Mouse (Mus musculus): Measurements from ENCODE around the gene Mllt1. TPM values are rescaled to one million over a fixed set of nuclear protein-coding genes. Genes with fewer than 3 reads are reported as not detected.

Gene Mllt1
- polyA plus RNA-seq, 1 experiment from 2014 or later = 100 TPM

GRCm38 (mm10) chr17:56843678-56844077 is 91.5 kb downstream of the Mllt1 start:
- WGBS = 84% methylated on average over 5 of the region's 5 CpGs
- Histone ChIP-seq H3K4me1 (no peaks in the 10 kb centered on the region), H3K9ac (no peak overlapping the region), H3K36me3 (no peaks in the 10 kb centered on the region), H3K27me3 (no peaks in the 10 kb centered on the region), H3K27ac (no peak overlapping the region), H3K4me3 (no peak overlapping the region), H3K4me2 (replicated peaks) (no peak overlapping the region), H3K9me3 (replicated peaks) (no peaks in the 10 kb centered on the region)
- no peak for ATAC-seq (ENCODE audit: low FRiP score)

Other genes with a start within 250 kb of the Mllt1 start
- gene Ndufa11, start 217.6 kb downstream of the Mllt1 start, polyA plus RNA-seq (2016; fragmentation: Nextera tagmentation; extraction: Ambion mirVana) = 323 and 382 TPM in 2 replicates
- gene Vmac, start 217.4 kb downstream of the Mllt1 start, polyA plus RNA-seq (2016; fragmentation: Nextera tagmentation; extraction: Ambion mirVana) = 15.3 and 18.1 TPM in 2 replicates
- gene Nrtn, start 177.9 kb downstream of the Mllt1 start, polyA plus RNA-seq (2016; fragmentation: Nextera tagmentation; extraction: Ambion mirVana) = 3.9 and 5.1 TPM in 2 replicates
- gene Dus3l, start 170.7 kb downstream of the Mllt1 start, polyA plus RNA-seq (2016; fragmentation: Nextera tagmentation; extraction: Ambion mirVana) = 46.8 and 47.6 TPM in 2 replicates
- gene Prr22, start 165.2 kb downstream of the Mllt1 start, polyA plus RNA-seq (2016; fragmentation: Nextera tagmentation; extraction: Ambion mirVana) = 1.3 and 1.7 TPM in 2 replicates
- gene Rfx2, start 104.4 kb downstream of the Mllt1 start, polyA plus RNA-seq (2016; fragmentation: Nextera tagmentation; extraction: Ambion mirVana) = 8.7 and 10.2 TPM in 2 replicates
- gene Acsbg2, start 61.0 kb downstream of the Mllt1 start, polyA plus RNA-seq (2016; fragmentation: Nextera tagmentation; extraction: Ambion mirVana) = not detected in 2 replicates
- gene 1700061G19Rik, start 59.9 kb downstream of the Mllt1 start, polyA plus RNA-seq (2016; fragmentation: Nextera tagmentation; extraction: Ambion mirVana) = 0.27 and 0.52 TPM in 2 replicates
- not detected in 2 replicates for gene Acer1, start 46.7 kb upstream of the Mllt1 start, polyA plus RNA-seq (2016; fragmentation: Nextera tagmentation; extraction: Ambion mirVana)
- gene Clpp, start 54.9 kb upstream of the Mllt1 start, polyA plus RNA-seq (2016; fragmentation: Nextera tagmentation; extraction: Ambion mirVana) = 121 and 136 TPM in 2 replicates
- gene Alkbh7, start 61.9 kb upstream of the Mllt1 start, polyA plus RNA-seq (2016; fragmentation: Nextera tagmentation; extraction: Ambion mirVana) = 32.8 and 34.6 TPM in 2 replicates
- 0.56 and 0.68 TPM in 2 replicates for gene Pspn, start 64.6 kb upstream of the Mllt1 start, polyA plus RNA-seq (2016; fragmentation: Nextera tagmentation; extraction: Ambion mirVana)
- 62.6 and 67.0 TPM in 2 replicates for gene Gtf2f1, start 75.9 kb upstream of the Mllt1 start, polyA plus RNA-seq (2016; fragmentation: Nextera tagmentation; extraction: Ambion mirVana)
- 0.52 TPM in 1 of 2 replicates, not detected in the other for gene Gm17949, start 76.1 kb upstream of the Mllt1 start, polyA plus RNA-seq (2016; fragmentation: Nextera tagmentation; extraction: Ambion mirVana)
- 63.4 and 66.5 TPM in 2 replicates for gene Khsrp, start 96.1 kb upstream of the Mllt1 start, polyA plus RNA-seq (2016; fragmentation: Nextera tagmentation; extraction: Ambion mirVana)
- gene Slc25a41, start 106.2 kb upstream of the Mllt1 start, polyA plus RNA-seq (2016; fragmentation: Nextera tagmentation; extraction: Ambion mirVana) = not detected in 2 replicates
- 2.7 and 3.8 TPM in 2 replicates for gene Crb3, start 123.7 kb upstream of the Mllt1 start, polyA plus RNA-seq (2016; fragmentation: Nextera tagmentation; extraction: Ambion mirVana)
- gene Slc25a23, start 124.4 kb upstream of the Mllt1 start, polyA plus RNA-seq (2016; fragmentation: Nextera tagmentation; extraction: Ambion mirVana) = 18.7 and 22.5 TPM in 2 replicates
- gene Dennd1c, start 143.1 kb upstream of the Mllt1 start, polyA plus RNA-seq (2016; fragmentation: Nextera tagmentation; extraction: Ambion mirVana) = 3.2 and 3.7 TPM in 2 replicates
- gene Tubb4a, start 152.4 kb upstream of the Mllt1 start, polyA plus RNA-seq (2016; fragmentation: Nextera tagmentation; extraction: Ambion mirVana) = 197 and 227 TPM in 2 replicates
- gene Tnfsf9, start 169.9 kb upstream of the Mllt1 start, polyA plus RNA-seq (2016; fragmentation: Nextera tagmentation; extraction: Ambion mirVana) = 5.8 and 6.1 TPM in 2 replicates
- gene Cd70, start 214.4 kb upstream of the Mllt1 start, polyA plus RNA-seq (2016; fragmentation: Nextera tagmentation; extraction: Ambion mirVana) = 0.48 TPM in 1 of 2 replicates, not detected in the other